Mouse (Mus musculus) MEL (cell line): ENCODE measurements around the gene Fbxo6. TPM values are rescaled to one million over a fixed set of nuclear protein-coding genes. Genes with fewer than 3 reads are reported as not detected.

ENCODE experiments used
- DNase-seq: peaks from one replicate; pipeline ENCODE4 v3.0.0; 2011; ENCODE audit warnings: low read depth, low spot score
- H3K27ac ChIP-seq: 2 replicates; pipeline ENCODE4 v1.5.1; 2012; ENCODE audit warnings: low read depth, mild to moderate bottlenecking, control low read depth, low read length, moderate library complexity; ENCODE audit not compliant: control insufficient read depth
- H3K27me3 ChIP-seq, 2 experiments: fragments of 150-350 bp in 1 of 2; sonication (generic) in 1 of 2; 2 replicates each; pipeline ENCODE4 v1.6.1; 2012; ENCODE audit warnings: low read length in 2 of 2, mild to moderate bottlenecking in 2 of 2, improper control_type of control experiment in 1 of 2, moderate library complexity in 1 of 2; ENCODE audit not compliant: insufficient read depth in 2 of 2, control insufficient read depth in 1 of 2
- H3K36me3 ChIP-seq, 2 experiments: 2 replicates each; pipeline ENCODE4 v1.6.1; 2012 to 2014; ENCODE audit warnings: low read length in 2 of 2, improper control_type of control experiment in 1 of 2, inconsistent platforms in 1 of 2, mild to moderate bottlenecking in 1 of 2; ENCODE audit not compliant: insufficient read depth in 2 of 2, control insufficient read depth in 1 of 2
- H3K4me1 ChIP-seq, 2 experiments: fragments of 150-350 bp in 1 of 2; sonication (generic) in 1 of 2; 2 replicates each; pipeline ENCODE4 v1.6.1; 2012; ENCODE audit warnings: low read length in 2 of 2, improper control_type of control experiment in 1 of 2, mild to moderate bottlenecking in 1 of 2; ENCODE audit not compliant: insufficient read depth in 2 of 2, control insufficient read depth in 1 of 2
- H3K4me3 ChIP-seq, 2 experiments: fragments of 150-350 bp in 1 of 2; sonication (generic) in 1 of 2; 2 replicates each; pipeline ENCODE4 v1.5.1; 2012; ENCODE audit warnings: low read depth in 2 of 2, low read length in 2 of 2, mild to moderate bottlenecking in 2 of 2, moderate library complexity in 2 of 2, control low read depth in 1 of 2, improper control_type of control experiment in 1 of 2; ENCODE audit not compliant: control insufficient read depth in 1 of 2, insufficient read depth in 1 of 2
- H3K79me2 ChIP-seq: 2 replicates; pipeline ENCODE4 v1.6.1; 2012; ENCODE audit warnings: mild to moderate bottlenecking, low read length, moderate library complexity; ENCODE audit not compliant: control insufficient read depth, poor library complexity, insufficient read depth
- H3K9ac ChIP-seq: 2 replicates; pipeline ENCODE4 v1.6.1; 2012; ENCODE audit warnings: low read depth, mild to moderate bottlenecking, control low read depth, low read length, moderate library complexity; ENCODE audit not compliant: control insufficient read depth, poor library complexity, severe bottlenecking
- H3K9me3 ChIP-seq: fragments of 150-350 bp; sonication (generic); replicated peaks from 2 replicates; pipeline ENCODE4 v1.6.1; 2012; ENCODE audit warnings: mild to moderate bottlenecking, low read length, improper control_type of control experiment, moderate library complexity; ENCODE audit not compliant: insufficient read depth
- BHLHE40 ChIP-seq: IDR thresholded peaks from 2 replicates; pipeline ENCODE4 v1.6.1; 2012; ENCODE audit warnings: low read depth, mild to moderate bottlenecking, inconsistent platforms, low read length, improper control_type of control experiment, borderline replicate concordance
- CHD1 ChIP-seq: IDR thresholded peaks from 2 replicates; pipeline ENCODE4 v1.6.1; 2012; ENCODE audit warnings: low read depth, mild to moderate bottlenecking, inconsistent platforms, low read length, improper control_type of control experiment
- E2F4 ChIP-seq: IDR thresholded peaks from 2 replicates; pipeline ENCODE4 v1.6.1; 2011; ENCODE audit warnings: low read depth, low read length, improper control_type of control experiment, borderline replicate concordance
- ELF1 ChIP-seq: IDR thresholded peaks from 2 replicates; pipeline ENCODE4 v1.6.1; 2014; ENCODE audit warnings: low read depth, mild to moderate bottlenecking, inconsistent platforms, low read length, improper control_type of control experiment, moderate library complexity
- EP300 ChIP-seq, 2 experiments: IDR thresholded peaks; 2 replicates each; pipeline ENCODE4 v1.6.1; 2011; ENCODE audit warnings: improper control_type of control experiment in 2 of 2, low read length in 2 of 2, low read depth in 1 of 2, mild to moderate bottlenecking in 1 of 2
- ETS1 ChIP-seq: IDR thresholded peaks from 2 replicates; pipeline ENCODE4 v1.6.1; 2012; ENCODE audit warnings: low read depth, mild to moderate bottlenecking, inconsistent platforms, low read length, improper control_type of control experiment, moderate library complexity
- HCFC1 ChIP-seq: IDR thresholded peaks from 2 replicates; pipeline ENCODE4 v1.6.1; 2012; ENCODE audit warnings: low read depth, mild to moderate bottlenecking, inconsistent platforms, low read length, improper control_type of control experiment, moderate library complexity
- JUND ChIP-seq: IDR thresholded peaks from 2 replicates; pipeline ENCODE4 v1.6.1; 2011; ENCODE audit warnings: low read depth, mild to moderate bottlenecking, improper control_type of control experiment, low read length
- KAT2A ChIP-seq: conservative IDR thresholded peaks from 2 replicates; pipeline ENCODE4 v1.6.1; 2012; ENCODE audit warnings: low read depth, low read length, improper control_type of control experiment, inconsistent platforms
- MAX ChIP-seq: IDR thresholded peaks from 2 replicates; pipeline ENCODE4 v1.6.1; 2011; ENCODE audit warnings: low read length, improper control_type of control experiment
- MAZ ChIP-seq: IDR thresholded peaks from 2 replicates; pipeline ENCODE4 v1.6.1; 2012; ENCODE audit warnings: low read depth, mild to moderate bottlenecking, inconsistent platforms, low read length, improper control_type of control experiment
- MXI1 ChIP-seq: IDR thresholded peaks from 2 replicates; pipeline ENCODE4 v1.6.1; 2011; ENCODE audit warnings: mild to moderate bottlenecking, low read depth, low read length, improper control_type of control experiment
- NELFE ChIP-seq: IDR thresholded peaks from 2 replicates; pipeline ENCODE4 v1.6.1; 2011; ENCODE audit warnings: low read depth, low read length, improper control_type of control experiment
- POLR2A ChIP-seq, 2 experiments: IDR thresholded peaks; 2 replicates each; pipeline ENCODE4 v1.6.1; 2011 to 2012; ENCODE audit warnings: low read length in 2 of 2, mild to moderate bottlenecking in 2 of 2, control low read depth in 1 of 2, improper control_type of control experiment in 1 of 2, low read depth in 1 of 2, moderate library complexity in 1 of 2; ENCODE audit not compliant: control insufficient read depth in 1 of 2, insufficient read depth in 1 of 2, poor library complexity in 1 of 2
- RAD21 ChIP-seq: IDR thresholded peaks from 2 replicates; pipeline ENCODE4 v1.6.1; 2011; ENCODE audit warnings: mild to moderate bottlenecking, low read depth, low read length, improper control_type of control experiment
- SMC3 ChIP-seq: IDR thresholded peaks from 2 replicates; pipeline ENCODE4 v1.6.1; 2011; ENCODE audit warnings: low read depth, low read length, improper control_type of control experiment
- TAL1 ChIP-seq: IDR thresholded peaks from 2 replicates; pipeline ENCODE4 v1.6.1; 2012; ENCODE audit warnings: mild to moderate bottlenecking, inconsistent platforms, low read length, moderate library complexity, mixed read lengths
- TCF12 ChIP-seq: IDR thresholded peaks from 2 replicates; pipeline ENCODE4 v1.6.1; 2014; ENCODE audit warnings: low read depth, mild to moderate bottlenecking, inconsistent platforms, low read length, improper control_type of control experiment, moderate library complexity
- USF1 ChIP-seq: IDR thresholded peaks from 2 replicates; pipeline ENCODE4 v1.6.1; 2014; ENCODE audit warnings: low read depth, mild to moderate bottlenecking, inconsistent platforms, low read length, improper control_type of control experiment, moderate library complexity
- USF2 ChIP-seq, 2 experiments: IDR thresholded peaks; 2 replicates each; pipeline ENCODE4 v1.6.1; 2011 to 2012; ENCODE audit warnings: improper control_type of control experiment in 2 of 2, low read length in 2 of 2, borderline replicate concordance in 1 of 2, inconsistent platforms in 1 of 2, low read depth in 1 of 2, mild to moderate bottlenecking in 1 of 2; ENCODE audit not compliant: insufficient read depth in 1 of 2
- ZC3H11A ChIP-seq: IDR thresholded peaks from 2 replicates; pipeline ENCODE4 v1.6.1; 2012; ENCODE audit warnings: low read depth, mild to moderate bottlenecking, inconsistent platforms, low read length, improper control_type of control experiment
- ZKSCAN1 ChIP-seq: IDR thresholded peaks from 2 replicates; pipeline ENCODE4 v1.6.1; 2012; ENCODE audit warnings: low read depth, mild to moderate bottlenecking, inconsistent platforms, low read length, improper control_type of control experiment, moderate library complexity
- ZMIZ1 ChIP-seq: IDR thresholded peaks from 2 replicates; pipeline ENCODE4 v1.6.1; 2012; ENCODE audit warnings: low read depth, mild to moderate bottlenecking, inconsistent platforms, low read length, improper control_type of control experiment, moderate library complexity
- ZNF384 ChIP-seq: IDR thresholded peaks from 2 replicates; pipeline ENCODE4 v1.6.1; 2012; ENCODE audit warnings: low read depth, mild to moderate bottlenecking, inconsistent platforms, low read length, improper control_type of control experiment
- polyA plus RNA-seq, 2 experiments: library from polyadenylated mRNA; stranded (reverse) in 1 of 2; unstranded in 1 of 2; fragments of >175 nt in 1 of 2; fragments of >200 nt in 1 of 2; gene quantifications; 2 replicates each; pipeline versions ENCODE4 v1.2.1 to v1.2.4; 2012; ENCODE audit warnings: low replicate concordance in 2 of 2, low read depth in 1 of 2; ENCODE audit not compliant: insufficient read length in 2 of 2, insufficient read depth in 1 of 2, missing spikeins in 1 of 2
- total RNA-seq: library from RNA; depleted of rRNA; stranded (reverse); fragments of 300-350 nt; gene quantifications from 2 replicates; pipeline ENCODE4 v1.2.3, GENCODE M21; 2012

Fbxo6 gene
- total and polyA plus RNA-seq, 3 experiments, result 37.3 to 62.6 TPM; not detected in 1

- H3K27ac ChIP-seq, result no peak overlapping the region
- H3K36me3 ChIP-seq, result no peaks in the 10 kb centered on the region; a peak in 1 of 4 replicates
- no peaks in the 10 kb centered on the region for H3K9me3 ChIP-seq
- no peaks in the 10 kb centered on the region for H3K27me3 ChIP-seq
- TF ChIP-seq ELF1, result no peak
- TF ChIP-seq ZC3H11A, result no peak
- no peak for TF ChIP-seq KAT2A
- no peak for TF ChIP-seq SMC3
- TF ChIP-seq TAL1, result no peak
- no peak overlapping the region for H3K9ac ChIP-seq
- no peaks in the 10 kb centered on the region for H3K79me2 ChIP-seq
- DNase-seq, result no peak
- peaks cover 0 to 7% of the 10 kb centered on the region in 2 experiments; a peak in 1 of 4 replicates for H3K4me1 ChIP-seq
- no peak overlapping the region for H3K4me3 ChIP-seq
Measured at GRCm38 (mm10) chr4:148107621-148108291, 44.2 kb downstream of the Fbxo6 start.

GRCm38 (mm10) chr4:148104146-148104545, 47.8 kb downstream of the Fbxo6 start:
- DNase-seq, result no peak
- Histone ChIP-seq H3K27me3 (no peaks in the 10 kb centered on the region; a peak in 1 of 4 replicates), H3K9ac (no peak overlapping the region), H3K4me1 (peaks cover 0 to 4% of the 10 kb centered on the region in 2 experiments; a peak in 1 of 4 replicates), H3K9me3 (no peaks in the 10 kb centered on the region), H3K79me2 (no peaks in the 10 kb centered on the region), H3K4me3 (no peak overlapping the region), H3K36me3 (no peaks in the 10 kb centered on the region; a peak in 1 of 4 replicates), H3K27ac (no peak overlapping the region)
- TF ChIP-seq POLR2A (IDR thresholded peaks at IDR 0.05; ENCODE audit: control insufficient read depth in 1 of 2, insufficient read depth in 1 of 2, low read depth in 1 of 2, low read length in 2 of 2, poor library complexity in 1 of 2) (no peak), MAX (no peak), BHLHE40 (no peak), MAZ (no peak), USF1 (no peak), ZKSCAN1 (no peak), USF2 (IDR thresholded peaks at IDR 0.05; ENCODE audit: borderline replicate concordance in 1 of 2, insufficient read depth in 1 of 2, low read depth in 1 of 2, low read length in 2 of 2) (no peak), E2F4 (no peak), ZNF384 (no peak), MXI1 (no peak), NELFE (no peak), ZMIZ1 (no peak), HCFC1 (no peak), ELF1 (no peak), TCF12 (no peak), EP300 (IDR thresholded peaks at IDR 0.05; ENCODE audit: low read depth in 1 of 2, low read length in 2 of 2) (no peak), RAD21 (no peak), ETS1 (no peak), CHD1 (no peak), JUND (no peak)
